In genomic region chr6:148141874-148142273, GRCm38 (mm10) we compare ENCODE assay signal across 32 mouse cellular contexts.
DNase-seq lines count a peak whose midpoint lies in the region; ATAC-seq and TF ChIP-seq lines count a peak whose summit lies in the region.
"Had no signal": no experiment of that assay in that cellular context is flagged by ENCODE, and none has a peak within 500 bp of the region (broad histone marks: within the 10 kb centered on the region; RNA-seq: fewer than 3 reads in every experiment).

No protein-coding gene starts in this region.

- no peaks in the 10 kb centered on the region for H3K9me3 ChIP-seq in liver, embryonic 14.5 days (ENCODE audit: control insufficient read depth, low read length)
- peaks cover 4% of the 10 kb centered on the region for H3K9me3 ChIP-seq in liver, embryonic 12.5 days (replicated peaks)
- H3K9me3 ChIP-seq in E14TG2a.4 (ENCODE audit: low read length): peaks cover 7% of the 10 kb centered on the region
- no peaks in the 10 kb centered on the region for H3K9me3 ChIP-seq in ES-Bruce4 (replicated peaks; ENCODE audit: control insufficient read depth, insufficient read depth, low read length, poor library complexity, severe bottlenecking)
- H3K9me3 ChIP-seq in hindbrain, embryonic 13.5 days: no peaks in the 10 kb centered on the region; the same call in 1 of the 2 replicates
- H3K9me3 ChIP-seq: embryonic facial prominence, embryonic 12.5 days; limb, embryonic 10.5 days; limb, embryonic 15.5 days; neural tube, embryonic 12.5 days had no signal

- TF ChIP-seq POLR2A in ES-Bruce4 (IDR thresholded peaks at IDR 0.05; ENCODE audit: insufficient read depth, low read length): no peak

- no peak overlapping the region for H3K9ac ChIP-seq in liver, embryonic 14.5 days (replicated peaks)
- H3K9ac ChIP-seq in liver, embryonic 12.5 days: no peak overlapping the region
- no peak overlapping the region for H3K9ac ChIP-seq in ES-Bruce4 (ENCODE audit: low read depth, poor library complexity, severe bottlenecking)
- no peak overlapping the region for H3K9ac ChIP-seq in hindbrain, embryonic 13.5 days
- H3K9ac ChIP-seq: embryonic facial prominence, embryonic 12.5 days; hindbrain, embryonic 14.5 days; limb, embryonic 15.5 days; lung, embryonic 14.5 days; neural tube, embryonic 12.5 days had no signal

- H3K36me3 ChIP-seq in liver, embryonic 14.5 days (replicated peaks; ENCODE audit: control insufficient read depth, insufficient read depth, low read depth): no peaks in the 10 kb centered on the region
- H3K36me3 ChIP-seq in liver, embryonic 12.5 days: no peaks in the 10 kb centered on the region
- no peaks in the 10 kb centered on the region for H3K36me3 ChIP-seq in E14TG2a.4 (ENCODE audit: insufficient read depth, low read length)
- no peaks in the 10 kb centered on the region for H3K36me3 ChIP-seq in ES-Bruce4 (ENCODE audit: control insufficient read depth, insufficient read depth, low read length, poor library complexity, severe bottlenecking)
- H3K36me3 ChIP-seq in hindbrain, embryonic 13.5 days: no peaks in the 10 kb centered on the region
- H3K36me3 ChIP-seq: embryonic facial prominence, embryonic 12.5 days; limb, embryonic 10.5 days; limb, embryonic 15.5 days; midbrain, embryonic 10.5 days; neural tube, embryonic 12.5 days had no signal

- WGBS in liver, embryonic 14.5 days (ENCODE audit: insufficient replicate concordance): 72% methylated on average over 5 of the region's 5 CpGs
- 68% methylated on average over 5 of the region's 5 CpGs for WGBS in liver, embryonic 12.5 days (ENCODE audit: insufficient replicate concordance)
- 83% methylated on average over 5 of the region's 5 CpGs for WGBS in hindbrain, embryonic 13.5 days

- DNase-seq in liver, embryonic 14.5 days (ENCODE audit: low read depth in 3 of 3, low spot score in 3 of 3): no peak
- DNase-seq in R1 (ENCODE audit: low read depth, low spot score): peak; percentile 35
- no peak for DNase-seq in heart, postnatal 36 days
- DNase-seq: adrenal gland, postnatal 10 days; B cell, adult 2 months; cerebellum, adult 9-10 months; cerebellum, postnatal 36 days; embryo, embryonic 11 days; gastrocnemius, postnatal 25 days; heart, adult 18-20 months; heart, postnatal 4 days; kidney, adult 18-20 months; kidney, postnatal 4 days; lung, embryonic 14.5 days; lung, postnatal 14 days; thymus, adult 18-20 months; thymus, postnatal 25 days had no signal

- no peaks in the 10 kb centered on the region for H3K27me3 ChIP-seq in liver, embryonic 14.5 days (ENCODE audit: control insufficient read depth, insufficient read depth, low read length)
- H3K27me3 ChIP-seq in liver, embryonic 12.5 days (replicated peaks): no peaks in the 10 kb centered on the region
- peaks cover 4% of the 10 kb centered on the region; the same call in 1 of the 2 replicates for H3K27me3 ChIP-seq in E14TG2a.4 (ENCODE audit: insufficient read depth, low read length)
- no peaks in the 10 kb centered on the region; the same call in 1 of the 2 replicates for H3K27me3 ChIP-seq in ES-Bruce4 (ENCODE audit: control insufficient read depth, insufficient read depth, low read length, poor library complexity, severe bottlenecking)
- H3K27me3 ChIP-seq in hindbrain, embryonic 13.5 days: peaks cover 2% of the 10 kb centered on the region; the same call in 1 of the 2 replicates
- H3K27me3 ChIP-seq: embryonic facial prominence, embryonic 12.5 days; limb, embryonic 15.5 days; neural tube, embryonic 12.5 days had no signal

- intact Hi-C loops in heart, postnatal 36 days (cut with DNase I): no loop called here

- TF ChIP-seq CTCF in liver, embryonic 14.5 days (IDR thresholded peaks at IDR 0.05; ENCODE audit: low read depth): peak; percentile 42
- TF ChIP-seq CTCF in E14TG2a.4 (conservative IDR thresholded peaks at IDR 0.05; ENCODE audit: low read length) (peak; percentile 52), ES-Bruce4 (IDR thresholded peaks at IDR 0.05; ENCODE audit: low read depth, low read length) (peak; percentile 57)

- no peak overlapping the region for H3K4me2 ChIP-seq in liver, embryonic 14.5 days (ENCODE audit: low read depth)
- no peak overlapping the region for H3K4me2 ChIP-seq in liver, embryonic 12.5 days
- H3K4me2 ChIP-seq in hindbrain, embryonic 13.5 days: no peak overlapping the region
- H3K4me2 ChIP-seq: embryonic facial prominence, embryonic 12.5 days; heart, embryonic 11.5 days; hindbrain, embryonic 14.5 days; limb, embryonic 15.5 days; lung, embryonic 14.5 days; neural tube, embryonic 12.5 days had no signal

- H3K4me1 ChIP-seq in liver, embryonic 14.5 days (replicated peaks; ENCODE audit: control insufficient read depth in 2 of 2, insufficient read depth in 2 of 2, low read length in 1 of 2): no peaks in the 10 kb centered on the region
- H3K4me1 ChIP-seq in liver, embryonic 12.5 days: no peaks in the 10 kb centered on the region
- H3K4me1 ChIP-seq in E14TG2a.4 (replicated peaks; ENCODE audit: low read depth, low read length): no peaks in the 10 kb centered on the region
- no peaks in the 10 kb centered on the region for H3K4me1 ChIP-seq in ES-Bruce4 (ENCODE audit: control insufficient read depth, insufficient read depth, low read length)
- H3K4me1 ChIP-seq in hindbrain, embryonic 13.5 days (replicated peaks): no peaks in the 10 kb centered on the region
- H3K4me1 ChIP-seq: embryonic facial prominence, embryonic 12.5 days; limb, embryonic 10.5 days; limb, embryonic 15.5 days; midbrain, embryonic 10.5 days; neural tube, embryonic 12.5 days had no signal

- H3K27ac ChIP-seq in liver, embryonic 14.5 days: no peak overlapping the region
- no peak overlapping the region for H3K27ac ChIP-seq in liver, embryonic 12.5 days
- H3K27ac ChIP-seq in ES-Bruce4 (ENCODE audit: insufficient read depth, low read length): no peak overlapping the region
- H3K27ac ChIP-seq in hindbrain, embryonic 13.5 days: no peak overlapping the region
- H3K27ac ChIP-seq: embryonic facial prominence, embryonic 12.5 days; hindbrain, embryonic 14.5 days; kidney, postnatal 0 days; limb, embryonic 10.5 days; limb, embryonic 15.5 days; midbrain, embryonic 10.5 days; neural tube, embryonic 12.5 days had no signal

- H3K4me3 ChIP-seq in liver, embryonic 14.5 days (ENCODE audit: insufficient read depth in 1 of 2, low read depth in 2 of 2, low read length in 2 of 2): no peak overlapping the region
- H3K4me3 ChIP-seq in liver, embryonic 12.5 days: no peak overlapping the region
- H3K4me3 ChIP-seq in E14TG2a.4 (replicated peaks; ENCODE audit: low read length) (no peak overlapping the region), ES-Bruce4 (ENCODE audit: low read depth, low read length) (no peak overlapping the region)
- no peak overlapping the region for H3K4me3 ChIP-seq in hindbrain, embryonic 13.5 days
- H3K4me3 ChIP-seq: embryonic facial prominence, embryonic 12.5 days; limb, embryonic 10.5 days; limb, embryonic 15.5 days; midbrain, embryonic 10.5 days; myocyte; neural tube, embryonic 12.5 days had no signal

- no peak for ATAC-seq in liver, embryonic 14.5 days (ENCODE audit: insufficient read depth)
- no peak for ATAC-seq in liver, embryonic 12.5 days
- no peak for ATAC-seq in hindbrain, embryonic 13.5 days (ENCODE audit: low FRiP score)
- ATAC-seq: forebrain, embryonic 14.5 days; midbrain, embryonic 16.5 days had no signal

- no peak for TF ChIP-seq EP300 in liver, embryonic 14.5 days (IDR thresholded peaks at IDR 0.05; ENCODE audit: low read depth)
- no peak for TF ChIP-seq EP300 in ES-Bruce4 (IDR thresholded peaks at IDR 0.05; ENCODE audit: insufficient read depth, low read depth, low read length)
